Mouse (Mus musculus): Measurements from ENCODE around the gene Acat3. TPM values are rescaled to one million over a fixed set of nuclear protein-coding genes. Genes with fewer than 3 reads are reported as not detected.

The Acat3 gene
- polyA plus RNA-seq, 3 experiments from 2014 or later, result 0.67 to 1.2 (median 0.71) TPM

Other genes starting within 250 kb of the Acat3 start
- 10 to 100 TPM; 14.8 to 40.1 (median 36.0) TPM for gene Igf2r, start 170.9 kb downstream of the Acat3 start, polyA plus RNA-seq (2017; shearing (Covaris generic))
- gene Mas1, start 72.5 kb downstream of the Acat3 start, polyA plus RNA-seq (2017; shearing (Covaris generic)), result under 1 TPM in 1 of 3 experiments, not detected in 2; 0.39 TPM
- not detected for gene Mrgprh, start 64.6 kb downstream of the Acat3 start, polyA plus RNA-seq (2017; shearing (Covaris generic))
- 1 to 10 TPM in 1 of 3 experiments, under 1 TPM in 1, not detected in 1; 0.66 to 1.5 TPM for gene Pnldc1, start 30.4 kb downstream of the Acat3 start, polyA plus RNA-seq (2017; shearing (Covaris generic))
- gene Tcp1, start 24.9 kb downstream of the Acat3 start, polyA plus RNA-seq (2017; shearing (Covaris generic)), result 100 to 1,000 TPM; 221 to 332 (median 236) TPM
- 100 to 1,000 TPM; 192 to 313 (median 193) TPM for gene Mrpl18, start 24.3 kb downstream of the Acat3 start, polyA plus RNA-seq (2017; shearing (Covaris generic))
- 10 to 100 TPM; 43.9 to 61.5 (median 48.0) TPM for gene Acat2, start 20.1 kb upstream of the Acat3 start, polyA plus RNA-seq (2017; shearing (Covaris generic))
- 100 to 1,000 TPM; 115 to 197 (median 137) TPM for gene Wtap, start 53.6 kb upstream of the Acat3 start, polyA plus RNA-seq (2017; shearing (Covaris generic))
- 10 to 100 TPM; 58.1 to 60.8 (median 59.0) TPM for gene Sod2, start 66.2 kb upstream of the Acat3 start, polyA plus RNA-seq (2017; shearing (Covaris generic))
- gene Gpr31b, start 111.7 kb upstream of the Acat3 start, polyA plus RNA-seq (2017; shearing (Covaris generic)), result not detected
- gene Tcp10b, start 120.5 kb upstream of the Acat3 start, polyA plus RNA-seq (2017; shearing (Covaris generic)), result not detected
- gene Unc93a, start 191.2 kb upstream of the Acat3 start, polyA plus RNA-seq (2017; shearing (Covaris generic)), result not detected

Data from inflammation-experienced regulatory T-cells, adult 6 months (primary cell).